Mouse (Mus musculus) thymus, postnatal 4 days (tissue): ENCODE measurements around the gene Fggy.
A peak's percentile ranks its signal among the peaks of the same experiment; 100 is the strongest.

ENCODE experiments used
- DNase-seq: peaks from one replicate; pipeline ENCODE4 v3.0.0; 2021

Fggy gene

DNA sequence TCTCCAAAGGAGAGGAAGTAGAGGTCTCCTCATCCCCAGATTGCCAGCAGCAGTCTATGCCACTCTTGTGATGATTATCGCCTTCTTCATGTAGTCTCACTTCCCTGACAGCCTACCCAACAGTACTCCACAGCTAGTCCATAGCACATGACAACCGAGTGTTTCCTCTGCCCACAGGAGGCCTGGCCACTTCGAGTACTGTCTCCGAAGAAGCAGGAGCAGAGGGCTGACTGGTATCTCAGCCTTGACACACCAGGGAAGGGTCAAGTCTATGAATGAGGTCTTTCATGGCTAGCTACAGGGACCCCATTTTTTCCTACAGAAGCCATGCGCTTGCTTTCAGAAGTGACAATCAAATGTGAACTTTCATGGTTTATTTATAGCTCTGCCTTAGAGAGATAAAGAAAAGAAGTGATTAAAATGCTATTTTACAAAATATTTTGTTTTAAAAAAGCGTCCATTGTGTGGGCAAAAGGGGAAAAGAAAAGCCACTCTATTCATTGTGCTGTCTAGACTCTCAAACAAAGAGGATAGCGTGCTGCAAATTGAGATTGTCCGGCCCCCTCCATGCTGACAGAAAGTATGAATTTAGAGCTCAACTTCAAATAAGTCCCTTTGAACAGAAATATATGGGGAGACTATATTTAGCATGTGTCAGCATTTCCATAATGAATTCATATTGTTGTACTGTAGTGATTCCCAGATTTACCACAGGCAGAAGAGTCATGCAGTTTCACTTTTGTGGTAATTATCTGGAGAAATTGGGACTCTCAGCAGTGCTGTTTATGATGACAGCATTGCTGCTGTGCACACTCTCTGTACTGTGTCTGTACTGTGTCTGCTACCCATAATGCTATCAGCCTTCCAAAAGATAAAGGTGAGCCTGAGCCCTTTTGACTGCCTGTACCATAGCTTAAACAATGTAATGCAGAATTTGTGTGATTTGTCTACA is 358.6 kb downstream of the Fggy start:
- no peak for DNase-seq

- DNase-seq = no peak
These were observed 360.4 kb downstream of the Fggy start for GRCm38 (mm10) chr4:95917703-95918102.

DNA sequence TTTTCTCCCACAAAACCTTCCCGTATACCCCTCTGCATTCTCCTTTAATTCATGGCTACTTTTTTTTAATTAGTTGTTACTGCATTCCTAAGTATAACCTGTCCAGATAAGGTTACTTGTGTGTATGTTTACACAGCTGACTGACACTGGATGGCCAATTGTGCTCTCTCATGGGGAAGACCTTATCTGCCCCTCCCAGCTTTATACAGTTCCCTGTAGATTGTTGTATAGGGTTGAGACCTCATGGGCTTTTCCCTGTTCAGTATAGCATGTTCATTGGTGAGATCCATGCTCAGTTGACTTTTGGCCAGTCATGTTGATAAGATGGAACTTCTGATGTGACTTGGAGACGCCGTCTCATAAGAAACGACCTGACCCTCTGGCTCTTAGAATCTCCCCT is 363.1 kb downstream of the Fggy start:
- no peak for DNase-seq

GRCm38 (mm10) chr4:95924210-95925184 is 367.2 kb downstream of the Fggy start:
- peak; percentile 88 for DNase-seq

DNA sequence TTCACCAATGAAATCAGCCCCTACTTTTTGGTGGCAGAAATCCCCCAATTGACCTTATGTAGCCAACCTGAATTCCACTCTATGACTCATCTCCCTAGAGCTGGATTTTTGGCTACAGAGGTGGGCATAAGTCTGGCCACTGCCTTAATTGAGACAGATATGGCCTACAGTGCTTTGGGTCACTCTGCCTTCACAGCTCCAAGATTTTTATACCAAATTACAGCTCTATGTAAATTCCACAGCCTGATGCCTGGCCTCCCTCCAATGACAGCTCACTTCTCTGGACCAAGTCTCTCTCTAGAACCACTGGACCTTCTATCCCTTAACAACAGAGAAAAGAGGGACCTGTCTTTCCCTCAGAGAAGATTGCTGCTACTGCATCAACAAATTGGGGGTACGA is 371.5 kb downstream of the Fggy start:
- no peak for DNase-seq

GRCm38 (mm10) chr4:95929936-95930335 is 372.6 kb downstream of the Fggy start:
- no peak for DNase-seq

DNA sequence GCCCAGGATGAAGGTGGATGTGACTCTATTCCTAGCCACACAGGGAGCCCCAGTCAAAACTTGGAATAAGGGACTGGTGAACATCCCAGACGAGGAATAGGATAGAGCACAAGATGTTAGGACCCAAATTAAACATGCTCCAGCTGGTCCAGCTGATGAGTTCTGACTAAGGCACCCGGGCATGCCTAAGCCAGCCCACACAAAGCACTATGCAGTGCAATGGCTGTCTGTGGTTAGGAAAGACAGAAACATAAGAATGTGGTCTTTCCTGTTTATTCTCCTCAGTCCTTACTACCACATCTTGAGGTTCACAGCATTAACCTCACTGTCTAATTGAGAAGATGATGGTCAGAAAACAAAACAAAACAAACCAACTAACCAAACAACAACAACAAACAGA is 374.0 kb downstream of the Fggy start:
- DNase-seq = no peak

- no peak for DNase-seq
These were observed 376.6 kb downstream of the Fggy start for GRCm38 (mm10) chr4:95933801-95934356.

GRCm38 (mm10) chr4:95934384-95935035 is 377.2 kb downstream of the Fggy start:
- no peak for DNase-seq

DNA sequence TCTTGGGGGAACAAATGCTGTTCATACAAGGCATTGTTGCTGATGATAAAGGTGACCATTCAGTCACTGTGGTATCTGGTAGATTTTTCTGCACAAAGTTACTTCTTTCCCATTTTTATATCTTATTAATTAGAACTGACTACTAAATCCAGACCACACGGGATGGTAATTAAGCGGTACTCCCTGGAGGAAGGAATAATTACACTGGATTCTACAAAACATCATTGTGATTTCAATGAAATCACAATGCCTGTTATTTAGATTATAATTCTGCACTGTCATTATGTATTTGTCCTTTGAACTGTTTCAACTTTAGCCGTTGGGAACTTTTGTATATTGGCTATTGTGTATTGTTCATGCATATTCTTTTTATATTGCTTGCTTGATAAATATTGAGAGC is 381.4 kb downstream of the Fggy start:
- no peak for DNase-seq

DNA sequence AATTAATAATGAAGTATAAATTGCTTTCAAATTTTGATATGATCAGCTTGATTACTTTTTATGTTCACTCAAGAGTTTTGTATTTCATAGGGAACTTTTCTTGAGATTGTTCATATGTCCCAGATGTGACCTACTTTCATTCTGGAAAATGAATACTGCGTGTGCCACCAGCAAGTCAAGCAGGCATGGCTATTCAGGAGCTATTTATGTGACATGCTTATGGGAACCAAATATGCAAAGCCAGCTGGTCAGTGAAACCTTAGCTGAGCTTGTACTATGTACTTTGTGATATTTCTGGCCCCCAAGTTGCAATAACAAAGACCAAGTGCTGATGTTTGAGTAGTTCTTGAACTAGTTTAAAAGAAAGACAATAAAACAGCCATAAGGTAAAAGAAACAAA is 390.6 kb downstream of the Fggy start:
- DNase-seq = no peak

DNA sequence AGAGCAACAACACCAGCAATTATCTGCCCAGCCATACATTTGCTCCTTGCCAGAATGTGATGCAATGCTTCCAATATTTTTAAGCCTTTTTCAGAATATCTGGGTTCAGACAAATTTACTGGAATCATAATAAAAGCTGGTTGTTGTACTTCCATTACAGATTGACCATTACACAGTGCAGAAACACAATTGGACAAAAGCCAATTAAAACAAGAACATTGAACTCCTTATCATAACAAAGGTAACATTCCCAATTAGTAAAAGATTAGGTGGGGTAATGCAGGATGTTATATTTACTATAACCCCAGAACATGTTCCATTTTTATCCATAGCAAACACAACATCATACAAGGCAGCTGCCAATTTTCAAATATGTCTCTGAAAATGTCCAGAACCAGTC is 396.0 kb downstream of the Fggy start:
- no peak for DNase-seq

DNA sequence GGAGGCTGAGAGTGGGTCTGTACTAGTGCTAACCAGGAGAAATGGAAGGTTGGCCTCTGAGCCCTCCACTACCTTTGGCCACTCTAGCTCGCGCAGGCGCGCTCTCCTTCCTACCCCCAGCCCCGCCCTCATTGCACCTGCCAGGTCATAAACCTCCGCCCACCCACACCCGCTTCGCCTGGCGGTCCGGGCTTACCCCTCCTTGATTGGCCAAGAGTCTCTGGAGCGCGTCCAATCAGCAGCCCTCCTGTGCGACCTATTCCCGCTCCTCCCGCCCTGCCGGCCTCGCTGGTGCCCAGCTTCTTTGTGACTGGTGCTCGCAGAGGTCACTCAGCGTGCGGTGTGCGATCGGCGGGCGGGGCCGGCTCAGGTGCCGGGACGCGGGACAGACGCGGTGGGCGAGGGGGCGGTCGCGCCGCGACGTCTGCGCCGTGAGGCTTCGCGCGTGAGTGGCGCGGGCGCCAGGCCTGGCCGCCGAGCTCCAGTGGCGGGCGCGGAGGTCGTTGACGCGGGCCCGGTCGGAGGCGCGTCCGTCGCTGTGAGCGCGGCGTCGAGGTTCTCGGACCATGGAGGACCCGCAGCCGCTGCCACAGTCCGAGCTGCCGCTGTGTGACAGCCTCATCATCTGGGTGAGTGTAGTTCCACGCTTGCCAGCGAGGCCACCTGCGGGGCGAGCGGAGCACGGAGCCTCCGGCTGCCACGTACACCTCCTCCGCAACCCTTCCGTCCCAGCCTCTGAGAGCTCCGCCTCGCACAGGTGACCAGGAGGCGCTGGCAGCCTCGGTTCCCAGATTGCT is 409.8 kb downstream of the Fggy start, which contains the start of gene Hook1:
Gene Hook1, plus strand, starts transcription at position 313 of the 797 bp plus-strand sequence.
- peak; percentile 93 for DNase-seq
